Mouse (Mus musculus): Measurements from ENCODE around the gene Olfr1243. TPM values are rescaled to one million over a fixed set of nuclear protein-coding genes. Genes with fewer than 3 reads are reported as not detected.

Olfr1243 gene
- not detected for polyA plus RNA-seq (2017; shearing (Covaris generic))

GRCm38 (mm10) chr2:89531387-89531786 is at the start of gene Olfr1243:
Gene Olfr1243, minus strand, starts transcription at chr2:89531487.

GRCm38 (mm10) chr2:89578347-89578746 is 47.1 kb upstream of the Olfr1243 start, which contains the start of gene Olfr1245:
Gene Olfr1245, minus strand, starts transcription at chr2:89578447.

GRCm38 (mm10) chr2:89498235-89498634 is 33.1 kb downstream of the Olfr1243 start, which contains the start of gene Olfr1242:
Gene Olfr1242, minus strand, starts transcription at chr2:89498335.

DNA sequence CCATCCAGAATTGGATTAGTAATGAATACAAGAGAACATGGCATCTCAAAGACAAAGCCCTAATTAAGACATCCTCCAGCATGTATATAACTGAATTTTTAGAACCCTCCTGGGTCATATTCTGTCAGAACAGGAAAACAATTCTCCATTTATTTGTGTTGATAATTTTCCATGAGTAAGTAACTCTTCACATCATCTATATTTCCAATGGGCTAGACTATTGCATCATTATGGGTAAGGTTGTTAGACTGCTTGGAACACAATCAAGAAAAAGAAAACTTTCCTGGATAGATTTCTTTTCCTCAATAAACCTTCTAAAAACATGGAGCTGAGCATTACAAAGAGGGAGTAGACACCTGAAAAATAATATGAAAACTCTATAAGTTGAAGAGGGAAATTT is 44.3 kb downstream of the Olfr1243 start, which contains the start of gene Olfr1241:
TSS of gene Olfr1241 (minus strand) at position 101 of the 400 bp plus-strand sequence.

Other genes with a start within 250 kb of the Olfr1243 start
- gene Olfr1229, start 243.5 kb downstream of the Olfr1243 start, polyA plus RNA-seq (2017; shearing (Covaris generic)): not detected
- not detected for gene Olfr1230, start 234.2 kb downstream of the Olfr1243 start, polyA plus RNA-seq (2017; shearing (Covaris generic))
- under 1 TPM in 1 of 2 experiments, not detected in 1; 0.31 TPM for gene Olfr1231, start 224.4 kb downstream of the Olfr1243 start, polyA plus RNA-seq (2017; shearing (Covaris generic))
- not detected for gene Olfr1232, start 201.8 kb downstream of the Olfr1243 start, polyA plus RNA-seq (2017; shearing (Covaris generic))
- gene Olfr1233, start 189.1 kb downstream of the Olfr1243 start, polyA plus RNA-seq (2017; shearing (Covaris generic)): under 1 TPM in 1 of 2 experiments, not detected in 1; 0.04 TPM
- under 1 TPM in 1 of 2 experiments, not detected in 1; 0.31 TPM for gene Olfr1234, start 166.6 kb downstream of the Olfr1243 start, polyA plus RNA-seq (2017; shearing (Covaris generic))
- under 1 TPM; 0.04 to 0.05 TPM for gene Olfr1238, start 121.8 kb downstream of the Olfr1243 start, polyA plus RNA-seq (2017; shearing (Covaris generic))
- gene Olfr1239, start 111.1 kb downstream of the Olfr1243 start, polyA plus RNA-seq (2017; shearing (Covaris generic)): under 1 TPM in 1 of 2 experiments, not detected in 1; 0.11 TPM
- not detected for gene Olfr1240, start 88.5 kb downstream of the Olfr1243 start, polyA plus RNA-seq (2017; shearing (Covaris generic))
- not detected for gene Olfr1241, start 44.4 kb downstream of the Olfr1243 start, polyA plus RNA-seq (2017; shearing (Covaris generic))
- gene Olfr1242, start 33.2 kb downstream of the Olfr1243 start, polyA plus RNA-seq (2017; shearing (Covaris generic)): not detected
- gene Olfr1245, start 47.0 kb upstream of the Olfr1243 start, polyA plus RNA-seq (2017; shearing (Covaris generic)): under 1 TPM in 1 of 2 experiments, not detected in 1; 0.10 TPM
- not detected for gene Olfr1246, start 61.7 kb upstream of the Olfr1243 start, polyA plus RNA-seq (2017; shearing (Covaris generic))
- under 1 TPM in 1 of 2 experiments, not detected in 1; 0.11 TPM for gene Olfr1247, start 82.6 kb upstream of the Olfr1243 start, polyA plus RNA-seq (2017; shearing (Covaris generic))
- gene Olfr1248, start 86.8 kb upstream of the Olfr1243 start, polyA plus RNA-seq (2017; shearing (Covaris generic)): not detected
- not detected for gene Olfr1249, start 103.5 kb upstream of the Olfr1243 start, polyA plus RNA-seq (2017; shearing (Covaris generic))
- gene Olfr1250, start 130.0 kb upstream of the Olfr1243 start, polyA plus RNA-seq (2017; shearing (Covaris generic)): under 1 TPM; 0.04 to 0.15 TPM
- gene Olfr1251, start 140.4 kb upstream of the Olfr1243 start, polyA plus RNA-seq (2017; shearing (Covaris generic)): not detected
- under 1 TPM in 1 of 2 experiments, not detected in 1; 0.05 TPM for gene Olfr1252, start 193.5 kb upstream of the Olfr1243 start, polyA plus RNA-seq (2017; shearing (Covaris generic))
- gene Olfr1253, start 225.6 kb upstream of the Olfr1243 start, polyA plus RNA-seq (2017; shearing (Covaris generic)): under 1 TPM in 1 of 2 experiments, not detected in 1; 0.31 TPM

Measured in activated CD4-positive, CD25-positive, alpha-beta regulatory T cell (primary cell).